Mouse (Mus musculus): ENCODE data around the gene Psmc3ip.

Gene Psmc3ip

GRCm38 (mm10) chr11:101119131-101119760 lies 24.0 kb upstream of the Psmc3ip start:
- no peak for DNase-seq (ENCODE audit: low spot score in 2 of 2)

GRCm38 (mm10) chr11:101118105-101118504 lies 22.9 kb upstream of the Psmc3ip start:
- DNase-seq (ENCODE audit: low spot score in 2 of 2) = no peak

DNA sequence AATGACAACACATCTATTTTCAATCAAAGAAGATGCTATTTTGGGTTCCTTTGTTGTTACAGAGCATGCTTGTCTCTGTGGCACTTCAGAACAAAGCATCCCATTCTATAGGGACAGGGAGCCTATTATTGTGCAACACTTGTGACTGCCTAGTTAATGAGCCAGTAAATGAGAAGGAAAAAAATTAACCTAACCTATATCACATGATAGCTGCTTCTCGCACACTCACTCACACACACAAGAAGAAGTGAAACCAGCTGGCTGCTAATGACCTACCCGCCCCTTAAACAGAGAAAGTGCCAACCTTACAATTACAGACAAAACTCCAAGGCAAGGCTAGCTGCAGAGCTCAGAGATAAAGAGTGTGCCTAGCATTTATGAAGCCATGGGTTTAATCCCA lies 20.3 kb upstream of the Psmc3ip start:
- no peak for DNase-seq (ENCODE audit: low spot score in 2 of 2)

- no peak for DNase-seq (ENCODE audit: low spot score in 2 of 2)
Measured at GRCm38 (mm10) chr11:101112186-101112585, 16.9 kb upstream of the Psmc3ip start.

DNA sequence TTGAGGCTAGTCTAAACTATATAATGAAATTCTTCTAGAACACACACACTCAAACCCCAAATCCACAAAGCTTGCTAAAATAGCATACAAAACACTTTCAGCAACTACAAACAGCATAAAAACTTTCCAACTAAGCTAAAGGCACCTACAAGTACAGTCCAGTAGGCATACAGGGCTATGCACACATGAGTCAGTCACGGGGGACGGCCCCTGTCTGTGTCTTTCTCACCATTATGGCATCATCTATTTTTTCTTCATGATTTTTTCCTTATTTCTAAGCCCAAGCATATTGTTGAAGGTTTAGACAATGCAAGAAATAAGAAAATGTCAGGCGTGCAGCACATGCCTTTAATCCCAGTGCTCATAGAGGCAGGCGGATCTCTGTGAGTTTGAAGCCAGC lies 15.9 kb upstream of the Psmc3ip start:
- no peak for DNase-seq (ENCODE audit: low spot score in 2 of 2)

DNA sequence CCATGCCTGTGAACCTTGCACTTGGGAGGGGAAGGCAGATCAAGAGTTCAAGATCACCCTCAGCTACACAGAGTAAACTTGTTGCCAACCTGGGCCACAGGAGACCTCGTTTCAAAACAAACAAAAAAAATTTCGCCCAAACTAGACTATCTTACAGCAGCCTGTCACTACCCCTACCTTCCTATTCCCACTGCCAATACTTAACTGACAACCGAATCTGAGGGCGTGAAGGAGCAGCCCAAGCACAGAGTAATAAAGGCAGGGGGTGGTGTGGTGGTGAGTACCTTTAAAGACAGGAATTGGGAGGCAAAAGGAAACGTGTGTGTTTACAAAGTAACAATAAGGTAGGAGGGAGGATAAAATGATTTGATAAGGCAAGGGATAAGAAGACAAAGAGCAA lies 15.5 kb upstream of the Psmc3ip start:
- no peak for DNase-seq (ENCODE audit: low spot score in 2 of 2)

DNA sequence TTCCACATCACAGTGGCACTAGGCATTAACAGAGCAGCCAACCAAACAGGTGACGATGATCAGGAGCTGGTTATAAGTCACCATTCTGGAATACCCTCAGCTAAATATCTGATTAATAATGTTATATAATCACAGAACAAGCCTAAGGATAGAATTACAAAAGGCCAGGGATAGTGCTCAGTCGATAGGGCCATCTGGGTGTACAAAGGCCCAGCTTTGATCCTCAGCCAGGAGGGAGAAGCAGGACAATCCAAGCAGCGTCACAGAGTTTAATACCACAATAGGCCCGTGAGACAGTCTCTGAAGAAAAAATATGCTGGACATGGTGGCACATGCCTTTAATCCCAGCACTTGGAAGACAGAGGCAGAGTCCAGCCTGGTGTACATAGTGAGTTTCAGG lies 14.1 kb upstream of the Psmc3ip start:
- no peak for DNase-seq (ENCODE audit: low spot score in 2 of 2)

DNA sequence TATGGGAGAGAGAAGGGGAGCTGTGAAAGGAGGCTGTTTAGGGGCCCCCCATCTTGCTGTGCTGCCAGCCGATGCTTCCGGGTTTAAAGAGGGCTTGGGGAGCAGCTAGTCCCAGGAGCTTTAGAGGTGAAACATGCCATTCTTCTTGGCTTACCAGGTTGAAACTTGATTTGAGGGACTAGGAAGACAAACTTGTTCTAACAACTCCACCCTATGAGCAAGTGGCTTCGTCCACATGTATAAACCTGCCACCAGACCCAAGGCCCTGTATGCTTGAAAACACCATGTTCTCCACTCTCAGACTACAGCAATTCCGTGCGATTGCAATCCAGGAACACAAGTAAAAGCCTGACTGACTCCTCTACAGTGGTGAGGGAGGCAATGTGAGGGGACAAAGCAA lies 7.8 kb upstream of the Psmc3ip start:
- DNase-seq (ENCODE audit: low spot score in 2 of 2) = no peak

GRCm38 (mm10) chr11:101098231-101098630 lies 3.0 kb upstream of the Psmc3ip start:
- DNase-seq (ENCODE audit: low spot score in 2 of 2) = no peak

DNA sequence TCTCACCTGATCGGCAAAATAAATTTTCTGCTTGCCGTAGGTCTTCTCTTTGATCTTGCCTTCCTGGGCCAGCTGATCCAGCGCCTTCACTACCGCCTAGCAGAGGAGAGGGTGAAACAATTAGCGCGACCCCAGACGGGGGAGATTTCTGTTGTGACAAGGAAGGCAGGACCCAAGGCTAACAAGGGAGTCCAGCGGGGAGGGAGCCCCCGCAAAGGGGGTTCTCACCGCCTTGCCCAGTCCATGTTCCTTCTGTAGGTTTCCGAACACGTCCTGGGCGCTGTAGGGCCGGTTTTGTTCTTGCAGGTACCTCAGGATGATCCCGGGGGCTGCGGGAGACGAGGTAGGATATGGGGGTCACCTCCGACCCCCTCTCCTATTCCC lies 314 bp downstream of the Psmc3ip start:
- DNase-seq (ENCODE audit: low spot score in 2 of 2) = no peak

DNA sequence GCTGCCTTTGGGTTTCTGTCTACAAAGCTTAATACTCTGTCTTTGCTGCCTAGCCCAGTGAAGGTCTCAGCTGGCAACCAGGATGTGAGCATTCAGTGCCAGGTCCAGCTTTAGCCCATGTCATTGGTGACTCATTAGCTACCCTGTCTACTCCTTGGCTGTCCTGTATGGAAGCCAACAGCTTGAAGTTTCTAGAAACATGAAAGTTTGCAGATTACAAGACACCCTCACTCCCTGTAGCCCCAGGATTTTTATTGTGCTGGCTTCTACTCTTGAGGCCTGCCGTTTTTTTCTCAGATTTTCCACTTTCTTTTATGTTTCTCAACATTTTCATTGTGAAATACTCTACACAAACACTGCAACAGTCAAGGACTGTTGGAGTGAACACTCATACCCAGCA lies 5.3 kb downstream of the Psmc3ip start:
- DNase-seq (ENCODE audit: low spot score in 2 of 2) = no peak

- no peak for DNase-seq (ENCODE audit: low spot score in 2 of 2)
Measured at GRCm38 (mm10) chr11:101087682-101088055, 7.6 kb downstream of the Psmc3ip start.

GRCm38 (mm10) chr11:101086756-101087681 lies 8.2 kb downstream of the Psmc3ip start, which contains the start of gene Mlx:
Gene Mlx (plus strand): TSS chr11:101087277.
- DNase-seq (ENCODE audit: low spot score in 2 of 2) = peak; percentile 76 to 87

DNA sequence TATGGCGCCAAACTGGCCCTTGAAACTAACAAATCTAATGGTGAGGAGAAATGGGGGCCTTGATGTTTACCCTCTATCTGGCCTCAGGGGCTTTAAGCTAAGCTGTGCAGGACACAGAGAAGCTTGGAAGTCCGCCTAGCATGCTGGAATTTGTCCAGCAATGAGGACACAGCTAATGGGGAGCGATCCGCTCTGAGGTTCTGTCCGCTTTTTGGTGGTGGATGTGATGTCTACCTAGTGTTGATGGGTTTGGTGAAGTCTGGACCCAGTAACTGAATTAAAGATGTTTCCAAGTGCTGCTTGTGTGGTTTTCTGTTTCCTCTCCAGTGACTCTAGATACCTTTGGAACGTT lies 8.9 kb downstream of the Psmc3ip start:
- no peak for DNase-seq (ENCODE audit: low spot score in 2 of 2)

DNA sequence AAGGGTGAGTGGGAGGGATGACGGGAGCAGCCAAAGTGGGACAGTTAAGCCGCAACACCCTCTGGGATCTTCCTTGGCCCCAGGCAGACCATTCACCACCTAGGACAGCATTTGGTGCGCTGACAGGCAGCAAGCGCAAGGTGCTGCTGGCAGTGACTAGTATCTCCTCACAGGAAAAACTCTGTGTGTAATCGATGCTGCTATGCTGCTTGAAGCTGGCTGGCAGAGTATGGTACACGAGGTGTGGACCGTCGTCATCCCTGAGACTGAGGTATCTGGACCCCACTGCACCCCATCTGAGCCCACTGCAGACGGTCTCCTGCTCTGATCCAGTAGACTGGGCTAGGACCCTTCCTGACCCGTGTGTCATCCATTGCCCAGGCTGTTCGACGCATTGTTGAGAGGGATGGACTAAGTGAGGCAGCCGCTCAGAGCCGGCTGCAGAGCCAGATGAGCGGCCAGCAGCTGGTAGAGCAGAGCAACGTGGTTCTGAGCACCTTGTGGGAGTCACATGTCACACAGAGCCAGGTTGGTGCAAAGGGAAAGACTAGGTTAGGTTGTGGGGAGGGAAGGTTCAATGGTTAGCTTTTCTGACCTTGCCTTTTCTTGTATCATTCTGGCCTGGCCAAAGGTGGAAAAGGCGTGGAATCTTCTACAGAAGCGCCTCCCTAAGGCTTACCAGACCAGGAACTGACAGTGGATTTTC lies 9.5 kb downstream of the Psmc3ip start:
- no peak for DNase-seq (ENCODE audit: low spot score in 2 of 2)

DNA sequence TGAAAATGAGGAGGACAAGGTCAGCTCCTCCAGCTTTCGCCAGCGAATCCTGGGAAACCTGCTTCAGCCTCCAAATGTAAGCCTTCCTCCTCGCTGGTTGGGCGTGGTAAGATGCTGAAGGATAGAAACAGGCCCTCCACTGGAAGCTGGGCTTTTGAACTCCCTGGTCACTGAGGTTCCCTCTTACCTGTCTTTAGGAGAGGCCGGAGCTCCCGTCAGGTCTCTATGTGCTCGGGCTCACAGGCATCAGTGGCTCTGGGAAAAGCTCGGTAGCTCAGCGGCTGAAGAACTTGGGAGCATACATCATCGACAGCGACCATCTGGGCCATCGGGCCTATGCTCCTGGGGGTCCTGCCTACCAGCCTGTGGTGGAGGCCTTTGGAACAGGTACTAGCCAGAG lies 10.4 kb downstream of the Psmc3ip start:
- no peak for DNase-seq (ENCODE audit: low spot score in 2 of 2)

- no peak for DNase-seq (ENCODE audit: low spot score in 2 of 2)
Measured at GRCm38 (mm10) chr11:101084246-101084645, 11.0 kb downstream of the Psmc3ip start.

DNA sequence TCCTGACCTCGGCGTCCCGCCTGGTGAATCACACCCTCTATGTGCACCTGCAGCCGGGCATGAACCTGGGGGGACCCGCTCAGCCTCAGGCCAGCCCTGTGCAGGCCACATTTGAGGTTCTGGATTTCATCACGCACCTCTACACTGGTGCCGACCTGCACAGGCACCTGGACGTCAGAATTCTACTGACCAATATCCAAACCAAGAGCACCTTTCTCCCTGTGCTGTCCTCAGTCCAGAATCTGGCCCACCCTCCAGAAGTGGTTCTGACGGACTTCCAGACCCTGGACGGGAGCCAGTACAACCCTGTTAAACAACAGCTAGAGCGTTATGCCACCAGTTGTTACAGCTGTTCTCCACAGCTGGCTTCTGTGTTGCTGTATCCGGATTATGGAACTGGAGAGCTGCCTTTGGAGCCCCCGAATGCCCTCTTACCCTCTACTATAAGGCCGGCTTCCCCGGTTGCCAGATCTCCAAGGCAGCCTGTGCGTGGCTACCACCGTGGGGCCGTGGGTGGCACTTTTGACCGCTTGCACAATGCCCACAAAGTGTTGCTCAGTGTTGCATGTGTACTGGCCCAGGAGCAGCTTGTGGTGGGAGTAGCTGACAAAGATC lies 12.0 kb downstream of the Psmc3ip start:
- DNase-seq (ENCODE audit: low spot score in 2 of 2) = no peak

- DNase-seq (ENCODE audit: low spot score in 2 of 2) = peak; percentile 57 to 84
Measured at GRCm38 (mm10) chr11:101082208-101083082, 12.8 kb downstream of the Psmc3ip start, which contains the start of gene Coasy. Gene Coasy (plus strand): TSS chr11:101082565.

DNA sequence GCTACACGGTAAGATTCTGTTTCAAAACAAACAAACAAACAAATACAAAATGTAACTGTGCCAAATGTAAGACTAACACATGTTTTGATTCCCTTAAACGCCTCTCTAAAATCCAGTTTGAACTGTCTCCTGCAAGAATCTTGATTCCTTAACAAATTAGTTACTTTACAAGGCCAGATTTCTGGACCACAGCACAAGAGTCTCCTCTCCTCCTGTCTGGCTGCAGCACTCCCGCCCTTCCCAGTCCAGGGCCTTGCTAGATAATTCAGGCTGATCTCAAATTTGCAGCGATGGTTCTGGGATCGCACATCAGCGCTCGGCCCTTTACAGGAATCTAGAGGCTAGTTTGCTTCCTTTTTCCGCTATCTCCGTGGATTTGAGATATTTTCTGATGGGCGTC lies 13.6 kb downstream of the Psmc3ip start:
- no peak for DNase-seq (ENCODE audit: low spot score in 2 of 2)

GRCm38 (mm10) chr11:101080421-101080820 lies 14.8 kb downstream of the Psmc3ip start:
- DNase-seq (ENCODE audit: low spot score in 2 of 2) = no peak
